Mouse (Mus musculus) liver, embryonic 16.5 days (tissue): ENCODE measurements at regions not wholly inside any gene's neighbourhood (a gene's known extent, or its start where the extent isn't known, plus 50 kb on each side); places are given as distances from the start of the nearest gene placed in this dataset.

Experiments used
- ATAC-seq: fragments of 200-750 bp; cut with Nextera tagmentation; 2 replicates; pipeline ENCODE4 v1.8.0; 2017; ENCODE audit warnings: low read depth, mild to moderate bottlenecking, moderate number of reproducible peaks, moderate library complexity
- H3K27ac ChIP-seq: fragments of 300-500 bp; sonication (generic); 2 replicates; pipeline ENCODE4 v1.5.1; 2014; ENCODE audit warnings: mild to moderate bottlenecking, low read length
- H3K27me3 ChIP-seq: fragments of 300-500 bp; sonication (generic); 2 replicates; pipeline ENCODE4 v1.6.1; 2014; ENCODE audit warnings: low read depth, low read length, mixed read lengths; ENCODE audit not compliant: control insufficient read depth, insufficient read depth
- H3K36me3 ChIP-seq: fragments of 300-500 bp; sonication (generic); 2 replicates; pipeline ENCODE4 v1.6.1; 2014; ENCODE audit warnings: mild to moderate bottlenecking; ENCODE audit not compliant: control insufficient read depth, insufficient read depth
- H3K4me1 ChIP-seq: fragments of 300-500 bp; sonication (generic); 2 replicates; pipeline ENCODE4 v1.6.1; 2014; ENCODE audit warnings: low read depth, low read length, mixed read lengths; ENCODE audit not compliant: control insufficient read depth
- H3K4me2 ChIP-seq: fragments of 300-500 bp; sonication (generic); 2 replicates; pipeline ENCODE4 v1.6.1; 2014; ENCODE audit warnings: low read depth, low read length, mixed read lengths
- H3K4me3 ChIP-seq: fragments of 300-500 bp; sonication (generic); 2 replicates; pipeline ENCODE4 v1.5.1; 2014; ENCODE audit warnings: low read depth, mild to moderate bottlenecking, low read length
- H3K9ac ChIP-seq: fragments of 300-500 bp; sonication (generic); 2 replicates; pipeline ENCODE4 v1.6.1; 2014; ENCODE audit warnings: low read depth, low read length
- H3K9me3 ChIP-seq: fragments of 300-500 bp; sonication (generic); replicated peaks from 2 replicates; pipeline ENCODE4 v1.6.1; 2016; ENCODE audit warnings: low read length; ENCODE audit not compliant: control insufficient read depth
- WGBS: fragments of 180-500 bp; shearing (Covaris S2); extraction: QIAGEN DNeasy Blood & Tissue Kit; methylation state at CpG from one replicate; pipeline ENCODE4 v1.1.7; 2014; ENCODE audit not compliant: insufficient replicate concordance; 5-methylcytosine and 5-hydroxymethylcytosine counted together

DNA sequence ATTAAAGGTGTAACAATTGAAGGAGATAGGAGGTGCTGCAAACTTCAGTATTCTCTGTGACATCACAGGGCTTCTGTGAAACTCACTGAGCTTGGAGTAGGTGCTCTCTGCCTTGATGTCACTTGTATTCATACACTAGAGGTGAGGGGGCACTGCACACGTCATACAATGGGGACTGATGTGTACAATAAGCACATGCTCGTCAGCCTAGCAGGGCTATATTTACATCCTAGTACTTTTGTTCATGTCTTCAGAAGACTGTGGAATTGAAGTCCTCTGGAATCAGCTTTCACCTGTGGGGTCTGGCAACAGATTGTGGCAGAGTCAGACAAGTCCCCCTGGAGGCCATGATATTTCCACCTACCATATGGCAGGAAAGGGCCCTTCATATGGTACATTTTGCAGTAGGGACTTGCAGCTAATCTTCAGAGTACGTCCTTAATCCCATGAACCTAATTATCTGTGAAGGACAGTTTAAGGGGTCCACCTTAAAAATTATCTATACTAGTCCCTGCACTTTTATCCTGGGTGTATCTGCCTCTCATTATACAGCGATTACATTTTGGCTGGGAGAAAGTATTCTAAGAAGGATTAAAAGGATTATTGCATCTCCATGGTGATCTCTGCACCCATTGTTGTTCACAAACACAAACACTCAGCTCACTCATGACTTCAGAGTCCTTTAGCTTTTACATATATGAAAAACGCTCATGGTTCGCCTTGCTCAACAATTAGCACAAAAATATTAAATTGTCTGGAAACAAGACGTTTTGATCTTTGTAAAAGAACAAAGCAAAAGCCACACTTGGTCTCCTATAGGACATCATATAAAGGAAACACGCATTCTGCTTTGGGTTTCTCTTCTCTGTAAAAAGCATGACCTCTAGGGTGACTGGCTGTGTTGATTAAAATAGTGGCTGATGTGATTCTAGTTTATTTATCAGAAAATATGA lies 324.1 kb upstream of the Itga1 start:
- no peak overlapping the region for H3K4me2 ChIP-seq
- no peak overlapping the region for H3K4me3 ChIP-seq
- WGBS = 48% methylated on average over 8 of the region's 8 CpGs
- no peaks in the 10 kb centered on the region for H3K4me1 ChIP-seq
- no peaks in the 10 kb centered on the region for H3K36me3 ChIP-seq
- H3K27ac ChIP-seq = no peak overlapping the region
- H3K9ac ChIP-seq = no peak overlapping the region
- H3K27me3 ChIP-seq = no peaks in the 10 kb centered on the region
- H3K9me3 ChIP-seq = no peaks in the 10 kb centered on the region
- ATAC-seq = no peak

GRCm38 (mm10) chr13:115423761-115424160 lies 322.0 kb upstream of the Itga1 start:
- no peaks in the 10 kb centered on the region for H3K9me3 ChIP-seq
- no peaks in the 10 kb centered on the region for H3K4me1 ChIP-seq
- H3K27ac ChIP-seq = no peak overlapping the region
- WGBS = 44% methylated on average over 3 of the region's 3 CpGs
- ATAC-seq = no peak
- no peaks in the 10 kb centered on the region for H3K36me3 ChIP-seq
- no peak overlapping the region for H3K9ac ChIP-seq
- no peaks in the 10 kb centered on the region for H3K27me3 ChIP-seq
- no peak overlapping the region for H3K4me3 ChIP-seq
- H3K4me2 ChIP-seq = no peak overlapping the region

GRCm38 (mm10) chr13:115421483-115421882 lies 319.7 kb upstream of the Itga1 start:
- H3K4me3 ChIP-seq = no peak overlapping the region
- H3K36me3 ChIP-seq = no peaks in the 10 kb centered on the region
- no peak overlapping the region for H3K27ac ChIP-seq
- 40% methylated on average over 1 of the region's 1 CpGs for WGBS
- no peaks in the 10 kb centered on the region for H3K27me3 ChIP-seq
- H3K4me1 ChIP-seq = no peaks in the 10 kb centered on the region
- ATAC-seq = no peak
- no peak overlapping the region for H3K4me2 ChIP-seq
- H3K9ac ChIP-seq = no peak overlapping the region
- no peaks in the 10 kb centered on the region for H3K9me3 ChIP-seq

DNA sequence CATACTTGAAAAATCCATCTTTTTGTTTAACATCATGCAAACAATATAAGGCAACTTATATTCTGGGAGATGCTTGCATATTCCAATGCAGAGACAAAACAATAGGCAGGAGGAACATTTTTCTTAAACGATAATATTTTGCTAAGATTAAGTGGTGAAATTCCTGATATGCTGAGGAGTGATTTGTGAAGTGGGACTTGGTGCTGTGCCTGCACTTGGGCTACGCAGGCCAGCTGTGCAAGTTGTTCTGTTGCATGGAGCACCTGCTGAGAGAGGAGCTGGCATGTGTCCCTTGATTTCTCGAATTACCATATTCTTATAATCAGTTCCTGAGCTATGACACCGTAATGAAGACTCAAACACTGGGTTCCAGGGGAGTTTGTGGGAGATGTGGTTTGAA lies 316.1 kb upstream of the Itga1 start:
- Histone ChIP-seq H3K4me2 (no peak overlapping the region), H3K9me3 (no peaks in the 10 kb centered on the region), H3K4me3 (no peak overlapping the region), H3K9ac (no peak overlapping the region), H3K27ac (no peak overlapping the region), H3K36me3 (no peaks in the 10 kb centered on the region), H3K27me3 (no peaks in the 10 kb centered on the region), H3K4me1 (no peaks in the 10 kb centered on the region)
- no peak for ATAC-seq
- WGBS = 67% methylated on average over 4 of the region's 4 CpGs

DNA sequence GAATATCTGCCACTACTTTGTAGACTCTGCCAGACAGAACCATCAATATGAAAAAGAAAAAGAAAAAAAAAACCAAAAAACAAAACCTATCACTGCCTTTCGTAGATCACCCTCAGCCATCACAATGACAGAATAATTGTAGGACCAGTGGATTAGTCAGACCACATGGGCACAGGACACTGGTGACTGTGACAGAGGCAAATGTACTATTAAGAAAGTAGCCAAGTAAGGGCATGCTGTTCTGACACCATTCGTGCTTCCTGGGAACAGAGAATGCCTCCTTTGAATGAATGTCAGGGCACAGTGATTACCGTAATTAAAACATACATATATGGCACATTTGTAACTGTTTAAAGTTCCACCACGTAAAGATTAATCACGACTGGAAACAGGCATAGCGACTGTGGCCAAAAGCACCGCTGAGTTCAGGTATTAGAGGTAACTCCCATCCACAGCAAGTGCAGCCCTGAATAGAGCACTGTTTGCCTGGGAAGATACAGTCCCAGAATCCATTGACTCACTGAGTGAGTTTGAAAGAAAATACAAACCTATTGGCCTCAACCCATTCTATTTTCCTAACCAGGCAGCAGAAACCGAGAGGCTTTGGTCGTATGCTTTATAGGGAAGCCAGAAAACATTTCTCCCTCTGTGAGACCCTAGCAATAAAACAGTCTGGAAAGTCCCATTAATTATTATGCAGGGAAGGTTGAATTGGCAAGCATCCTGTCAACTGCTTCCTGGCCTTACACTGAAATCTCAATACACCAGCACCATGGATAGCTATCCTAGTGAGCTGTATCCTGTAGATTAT lies 312.2 kb upstream of the Itga1 start:
- no peak overlapping the region for H3K4me3 ChIP-seq
- H3K4me1 ChIP-seq = no peaks in the 10 kb centered on the region
- H3K36me3 ChIP-seq = no peaks in the 10 kb centered on the region
- no peaks in the 10 kb centered on the region for H3K9me3 ChIP-seq
- WGBS = 54% methylated on average over 9 of the region's 9 CpGs
- H3K9ac ChIP-seq = no peak overlapping the region
- no peak overlapping the region for H3K27ac ChIP-seq
- no peaks in the 10 kb centered on the region for H3K27me3 ChIP-seq
- ATAC-seq = no peak
- H3K4me2 ChIP-seq = no peak overlapping the region

DNA sequence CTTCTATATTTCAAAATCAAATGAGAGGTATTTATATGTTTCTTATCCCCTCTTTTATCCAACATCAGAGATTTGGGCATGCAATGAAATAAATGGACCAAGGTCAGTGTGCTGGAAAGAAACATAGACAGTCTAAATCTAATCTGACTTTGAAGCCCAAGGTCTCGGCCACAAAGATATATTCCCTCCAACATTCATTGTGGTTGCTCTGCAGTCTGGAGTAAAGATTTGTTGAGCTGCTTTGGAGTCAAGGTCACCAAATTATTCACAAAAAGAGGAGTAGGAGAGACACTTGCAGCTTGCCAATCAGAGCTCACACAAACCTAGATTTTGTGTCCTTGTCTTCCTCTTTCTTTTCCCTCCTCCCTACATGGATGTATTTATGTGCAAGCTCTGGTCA lies 304.2 kb upstream of the Itga1 start:
- Histone ChIP-seq H3K27me3 (no peaks in the 10 kb centered on the region), H3K4me3 (no peak overlapping the region), H3K36me3 (no peaks in the 10 kb centered on the region), H3K9me3 (no peaks in the 10 kb centered on the region), H3K4me1 (no peaks in the 10 kb centered on the region), H3K4me2 (no peak overlapping the region), H3K9ac (no peak overlapping the region), H3K27ac (no peak overlapping the region)
- ATAC-seq = no peak
- WGBS = 60% methylated on average over 1 of the region's 1 CpGs

DNA sequence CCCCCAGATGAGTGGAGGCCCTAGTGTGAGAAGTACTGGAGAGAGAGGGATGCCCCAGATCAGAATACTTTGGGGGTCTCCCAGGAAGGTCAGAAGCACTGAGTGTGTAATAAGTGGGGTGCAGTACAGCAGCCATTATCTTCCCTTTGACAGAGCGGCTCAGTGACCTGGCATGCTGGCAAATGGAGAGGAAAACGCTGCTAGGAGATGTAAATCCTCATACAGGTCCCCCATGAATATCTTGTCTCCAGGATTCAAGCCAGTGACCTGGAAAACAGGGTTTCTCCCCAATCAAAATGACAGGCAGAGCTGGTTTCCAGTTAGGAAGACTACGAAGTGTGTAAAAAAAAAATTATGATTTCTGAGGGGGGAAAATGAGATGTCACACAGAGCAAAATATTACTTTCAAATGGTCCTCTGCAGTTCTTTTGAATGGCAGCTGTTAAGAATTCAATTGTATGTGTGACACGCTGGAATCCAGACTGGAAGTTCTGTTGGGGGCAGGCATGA lies 299.0 kb upstream of the Itga1 start:
- H3K4me2 ChIP-seq = no peak overlapping the region
- H3K27ac ChIP-seq = no peak overlapping the region
- H3K27me3 ChIP-seq = no peaks in the 10 kb centered on the region
- no peak overlapping the region for H3K9ac ChIP-seq
- H3K4me1 ChIP-seq = no peaks in the 10 kb centered on the region
- H3K4me3 ChIP-seq = no peak overlapping the region
- H3K36me3 ChIP-seq = no peaks in the 10 kb centered on the region
- H3K9me3 ChIP-seq = no peaks in the 10 kb centered on the region
- ATAC-seq = no peak
- 52% methylated on average over 4 of the region's 4 CpGs for WGBS

GRCm38 (mm10) chr13:115379682-115380081 lies 277.9 kb upstream of the Itga1 start:
- no peaks in the 10 kb centered on the region for H3K9me3 ChIP-seq
- H3K4me2 ChIP-seq = no peak overlapping the region
- WGBS = 30% methylated on average over 3 of the region's 3 CpGs
- H3K27ac ChIP-seq = no peak overlapping the region
- H3K9ac ChIP-seq = no peak overlapping the region
- no peaks in the 10 kb centered on the region for H3K36me3 ChIP-seq
- H3K27me3 ChIP-seq = no peaks in the 10 kb centered on the region
- ATAC-seq = no peak
- H3K4me1 ChIP-seq = no peaks in the 10 kb centered on the region
- H3K4me3 ChIP-seq = no peak overlapping the region
